Mouse (Mus musculus): Measurements from ENCODE around the gene Acsl4. TPM values are rescaled to one million over a fixed set of nuclear protein-coding genes. Genes with fewer than 3 reads are reported as not detected.

The Acsl4 gene
- polyA plus RNA-seq, 1 experiment = 2.8 TPM

GRCm38 (mm10) chrX:142285905-142286304 lies 104.4 kb downstream of the Acsl4 start:
- Histone ChIP-seq H3K4me3 (ENCODE audit: control insufficient read depth, low read depth, low read length) (no peak overlapping the region), H3K27me3 (ENCODE audit: control insufficient read depth, insufficient read depth, low read length) (no peaks in the 10 kb centered on the region), H3K4me1 (ENCODE audit: control insufficient read depth, insufficient read depth, low read length) (no peaks in the 10 kb centered on the region), H3K27ac (ENCODE audit: control insufficient read depth, insufficient read depth, low read depth, low read length) (no peak overlapping the region), H3K36me3 (ENCODE audit: control insufficient read depth, insufficient read depth, low read length) (no peaks in the 10 kb centered on the region)
- TF ChIP-seq CTCF (IDR thresholded peaks at IDR 0.05; ENCODE audit: control insufficient read depth, insufficient read depth, insufficient replicate concordance, low read depth, low read length) (no peak), POLR2A (IDR thresholded peaks at IDR 0.05; ENCODE audit: control insufficient read depth, low read depth, low read length) (no peak)

GRCm38 (mm10) chrX:142276573-142276972 lies 113.8 kb downstream of the Acsl4 start:
- Histone ChIP-seq H3K27ac (ENCODE audit: control insufficient read depth, insufficient read depth, low read depth, low read length) (no peak overlapping the region), H3K4me3 (ENCODE audit: control insufficient read depth, low read depth, low read length) (no peak overlapping the region), H3K36me3 (ENCODE audit: control insufficient read depth, insufficient read depth, low read length) (no peaks in the 10 kb centered on the region), H3K4me1 (ENCODE audit: control insufficient read depth, insufficient read depth, low read length) (no peaks in the 10 kb centered on the region), H3K27me3 (ENCODE audit: control insufficient read depth, insufficient read depth, low read length) (no peaks in the 10 kb centered on the region)
- TF ChIP-seq POLR2A (IDR thresholded peaks at IDR 0.05; ENCODE audit: control insufficient read depth, low read depth, low read length) (no peak), CTCF (IDR thresholded peaks at IDR 0.05; ENCODE audit: control insufficient read depth, insufficient read depth, insufficient replicate concordance, low read depth, low read length) (no peak)

GRCm38 (mm10) chrX:142276031-142276430 lies 114.3 kb downstream of the Acsl4 start:
- TF ChIP-seq CTCF (IDR thresholded peaks at IDR 0.05; ENCODE audit: control insufficient read depth, insufficient read depth, insufficient replicate concordance, low read depth, low read length) (no peak), POLR2A (IDR thresholded peaks at IDR 0.05; ENCODE audit: control insufficient read depth, low read depth, low read length) (no peak)
- no peaks in the 10 kb centered on the region for H3K4me1 ChIP-seq (ENCODE audit: control insufficient read depth, insufficient read depth, low read length)
- H3K36me3 ChIP-seq (ENCODE audit: control insufficient read depth, insufficient read depth, low read length) = no peaks in the 10 kb centered on the region
- H3K4me3 ChIP-seq (ENCODE audit: control insufficient read depth, low read depth, low read length) = no peak overlapping the region
- no peaks in the 10 kb centered on the region for H3K27me3 ChIP-seq (ENCODE audit: control insufficient read depth, insufficient read depth, low read length)
- H3K27ac ChIP-seq (ENCODE audit: control insufficient read depth, insufficient read depth, low read depth, low read length) = no peak overlapping the region

Other genes with a start within 250 kb of the Acsl4 start
- gene Gucy2f, start 193.6 kb downstream of the Acsl4 start, polyA plus RNA-seq (2012; rRNA removed) = 0.02 and 0.04 TPM in 2 replicates
- gene Nxt2, start 163.8 kb downstream of the Acsl4 start, polyA plus RNA-seq (2012; rRNA removed) = 1.3 and 1.8 TPM in 2 replicates
- gene Kcne1l, start 84.2 kb downstream of the Acsl4 start, polyA plus RNA-seq (2012; rRNA removed) = 0.10 TPM in 1 of 2 replicates, not detected in the other